Mouse (Mus musculus): ENCODE data around the gene Smoc2.

- no peak for TF ChIP-seq CTCF (IDR thresholded peaks at IDR 0.05; ENCODE audit: low read depth, low read length)
- no peak for TF ChIP-seq POLR2A (IDR thresholded peaks at IDR 0.05; ENCODE audit: borderline replicate concordance, low read depth, low read length)
Measured at GRCm38 (mm10) chr17:14230698-14231430, 48.4 kb upstream of the Smoc2 start.

Measured in bone marrow macrophage, adult 2 months (primary cell).